Mouse (Mus musculus) forebrain, embryonic 12.5 days (tissue): ENCODE measurements around the gene Vcp. TPM values are rescaled to one million over a fixed set of nuclear protein-coding genes. Genes with fewer than 3 reads are reported as not detected.

Source experiments
- ATAC-seq: fragments of 200-750 bp; cut with Nextera tagmentation; 2 replicates; pipeline ENCODE4 v1.8.0; 2017; ENCODE audit warnings: moderate TSS enrichment; ENCODE audit not compliant: low FRiP score
- H3K27ac ChIP-seq: fragments of 300-500 bp; sonication (generic); 2 replicates; pipeline ENCODE4 v1.5.1; 2016; ENCODE audit warnings: mild to moderate bottlenecking
- H3K27me3 ChIP-seq: fragments of 300-500 bp; sonication (generic); 2 replicates; pipeline ENCODE4 v1.6.1; 2016; ENCODE audit warnings: mild to moderate bottlenecking
- H3K36me3 ChIP-seq: fragments of 300-500 bp; sonication (generic); replicated peaks from 2 replicates; pipeline ENCODE4 v1.6.1; 2016; ENCODE audit warnings: mild to moderate bottlenecking
- H3K4me1 ChIP-seq: fragments of 300-500 bp; sonication (generic); 2 replicates; pipeline ENCODE4 v1.6.1; 2016
- H3K4me2 ChIP-seq: fragments of 300-500 bp; sonication (generic); 2 replicates; pipeline ENCODE4 v1.6.1; 2016; ENCODE audit warnings: mild to moderate bottlenecking, moderate library complexity
- H3K4me3 ChIP-seq: fragments of 300-500 bp; sonication (generic); replicated peaks from 2 replicates; pipeline ENCODE4 v1.5.1; 2016; ENCODE audit warnings: mild to moderate bottlenecking
- H3K9ac ChIP-seq: fragments of 300-500 bp; sonication (generic); 2 replicates; pipeline ENCODE4 v1.6.1; 2016; ENCODE audit warnings: mild to moderate bottlenecking
- H3K9me3 ChIP-seq: fragments of 300-500 bp; sonication (generic); 2 replicates; pipeline ENCODE4 v1.6.1; 2016
- WGBS: fragments of 180-500 bp; shearing (Covaris S2); methylation state at CpG from one replicate; pipeline ENCODE4 v1.1.7; 2016; 5-methylcytosine and 5-hydroxymethylcytosine counted together
- polyA plus RNA-seq: library from polyadenylated mRNA; unstranded; fragments of >200 nt; fragmentation: Nextera tagmentation; extraction: Ambion mirVana; gene quantifications from 2 replicates; pipeline ENCODE4 v1.2.1, GENCODE M21; 2016

Vcp gene
- polyA plus RNA-seq, 1 experiment from 2014 or later, result 640 TPM

DNA sequence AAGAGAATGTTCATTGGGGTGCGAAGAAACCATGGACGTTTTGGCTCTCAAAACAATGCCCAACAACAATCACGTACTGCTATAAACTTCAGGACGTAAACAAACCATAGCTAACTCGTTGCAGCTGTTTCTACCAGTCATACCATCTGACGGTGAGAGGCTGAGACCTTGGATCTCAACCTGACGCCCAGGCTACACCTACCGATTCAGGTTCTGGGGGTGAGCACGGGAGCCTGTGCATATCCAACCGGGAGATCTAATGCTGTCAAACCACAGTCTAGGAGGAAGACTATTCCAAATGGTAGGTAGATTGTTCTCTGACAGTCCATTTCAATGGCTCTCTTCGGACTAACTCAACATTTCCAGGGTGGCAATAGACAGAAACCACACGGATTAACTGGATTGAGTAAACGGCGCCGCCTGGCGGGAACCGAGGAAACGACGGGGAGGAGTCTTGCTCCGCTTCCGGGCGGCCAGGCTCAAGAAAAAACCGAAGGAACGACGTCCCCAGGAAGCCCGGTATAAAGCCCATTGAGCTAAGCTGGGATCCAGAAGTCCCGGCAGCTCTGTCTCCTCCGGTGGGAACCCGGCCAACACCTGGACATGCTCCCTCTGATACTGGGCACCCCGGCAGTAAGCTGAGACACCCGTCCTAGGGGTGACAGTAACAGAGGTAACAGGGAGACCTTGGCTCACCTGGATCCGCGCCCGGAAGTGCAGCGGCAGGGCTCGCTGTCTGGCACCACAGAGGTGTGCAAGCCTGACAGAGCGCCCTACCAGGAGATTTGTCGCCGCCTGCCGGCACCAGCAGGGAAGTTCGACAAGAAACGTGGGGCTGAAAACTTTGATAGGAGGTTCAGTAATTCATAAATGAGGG, 25.0 kb upstream of the Vcp start, which contains the start of gene Pigo:
Pigo (minus strand) TSS at position 736 of the 877 bp plus-strand sequence.
- Histone ChIP-seq H3K4me1 (peaks cover 27% of the 10 kb centered on the region), H3K27ac (peak within 1 kb of the TSS; percentile 89), H3K36me3 (peaks cover 71% of the 10 kb centered on the region), H3K4me2 (peak within 1 kb of the TSS; percentile 71), H3K9me3 (no peaks in the 10 kb centered on the region), H3K4me3 (peak within 1 kb of the TSS; percentile 58), H3K9ac (peak within 1 kb of the TSS; percentile 62), H3K27me3 (no peaks in the 10 kb centered on the region)
- 9% methylated on average over 42 of the region's 42 CpGs for WGBS
- ATAC-seq, result peak; percentile 91

GRCm38 (mm10) chr4:43024673-43025072, 24.4 kb upstream of the Vcp start:
- peaks cover 20% of the 10 kb centered on the region for H3K4me1 ChIP-seq
- H3K9ac ChIP-seq, result peak overlapping the region; percentile 62
- no peaks in the 10 kb centered on the region for H3K27me3 ChIP-seq
- ATAC-seq, result no peak
- H3K4me3 ChIP-seq, result peak overlapping the region; percentile 58
- 85% methylated on average over 14 of the region's 14 CpGs for WGBS
- H3K36me3 ChIP-seq, result peaks cover 74% of the 10 kb centered on the region
- peak overlapping the region; percentile 89; the same call in 1 of the 2 replicates for H3K27ac ChIP-seq
- H3K4me2 ChIP-seq, result peak overlapping the region; percentile 71
- H3K9me3 ChIP-seq, result no peaks in the 10 kb centered on the region

- Histone ChIP-seq H3K36me3 (peaks cover 74% of the 10 kb centered on the region), H3K9ac (no peak overlapping the region), H3K4me1 (peaks cover 16% of the 10 kb centered on the region), H3K9me3 (no peaks in the 10 kb centered on the region), H3K27me3 (no peaks in the 10 kb centered on the region), H3K4me3 (no peak overlapping the region), H3K4me2 (no peak overlapping the region), H3K27ac (no peak overlapping the region)
- 65% methylated on average over 17 of the region's 17 CpGs for WGBS
- no peak for ATAC-seq
Observed at GRCm38 (mm10) chr4:43021341-43021740, 21.0 kb upstream of the Vcp start.

GRCm38 (mm10) chr4:43020876-43021275, 20.6 kb upstream of the Vcp start:
- H3K36me3 ChIP-seq, result peaks cover 74% of the 10 kb centered on the region

GRCm38 (mm10) chr4:43019641-43020465, 19.5 kb upstream of the Vcp start:
- Histone ChIP-seq H3K9me3 (no peaks in the 10 kb centered on the region), H3K27me3 (no peaks in the 10 kb centered on the region), H3K4me3 (no peak overlapping the region), H3K9ac (no peak overlapping the region), H3K27ac (no peak overlapping the region), H3K36me3 (peaks cover 74% of the 10 kb centered on the region), H3K4me1 (peaks cover 11% of the 10 kb centered on the region), H3K4me2 (no peak overlapping the region)
- no peak for ATAC-seq
- WGBS, result 95% methylated on average over 23 of the region's 23 CpGs

More at GRCm38 (mm10) chr4:43020876-43021275, 20.6 kb upstream of the Vcp start:
- ATAC-seq, result no peak
- H3K27ac ChIP-seq, result no peak overlapping the region
- 83% methylated on average over 16 of the region's 16 CpGs for WGBS
- H3K4me2 ChIP-seq, result no peak overlapping the region
- H3K27me3 ChIP-seq, result no peaks in the 10 kb centered on the region
- no peak overlapping the region for H3K4me3 ChIP-seq
- no peaks in the 10 kb centered on the region for H3K9me3 ChIP-seq
- no peak overlapping the region for H3K9ac ChIP-seq
- peaks cover 16% of the 10 kb centered on the region for H3K4me1 ChIP-seq

DNA sequence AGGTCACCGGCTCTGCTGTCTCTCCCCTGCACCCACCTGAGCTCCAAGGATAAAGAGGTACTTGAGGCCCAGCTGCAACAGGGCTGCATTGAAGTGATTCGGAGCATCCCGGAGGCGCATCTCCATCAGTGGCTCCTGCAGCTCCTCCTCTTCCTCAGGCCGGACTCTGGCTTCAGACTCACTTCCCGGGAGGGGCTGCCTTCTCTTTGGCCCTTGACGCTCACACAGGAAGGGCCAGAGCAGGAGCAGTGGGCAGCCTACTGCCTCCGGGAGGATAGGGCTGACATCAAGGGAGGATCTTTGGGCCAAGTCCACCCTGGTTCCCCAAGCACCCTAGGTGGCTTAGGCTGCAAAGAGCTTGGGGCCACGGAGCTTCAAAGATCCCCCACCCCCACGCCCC, 18.9 kb upstream of the Vcp start:
- peaks cover 74% of the 10 kb centered on the region for H3K36me3 ChIP-seq
- H3K4me3 ChIP-seq, result no peak overlapping the region
- ATAC-seq, result no peak
- H3K27me3 ChIP-seq, result no peaks in the 10 kb centered on the region
- no peaks in the 10 kb centered on the region for H3K9me3 ChIP-seq
- WGBS, result 94% methylated on average over 10 of the region's 10 CpGs
- H3K4me2 ChIP-seq, result no peak overlapping the region
- no peak overlapping the region for H3K27ac ChIP-seq
- peaks cover 4% of the 10 kb centered on the region; the same call in 1 of the 2 replicates for H3K4me1 ChIP-seq
- no peak overlapping the region for H3K9ac ChIP-seq

- no peak overlapping the region for H3K4me2 ChIP-seq
- peaks cover 65% of the 10 kb centered on the region for H3K36me3 ChIP-seq
- 92% methylated on average over 4 of the region's 4 CpGs for WGBS
- H3K9ac ChIP-seq, result no peak overlapping the region
- no peak overlapping the region for H3K4me3 ChIP-seq
- no peaks in the 10 kb centered on the region for H3K4me1 ChIP-seq
- no peak overlapping the region for H3K27ac ChIP-seq
- no peaks in the 10 kb centered on the region for H3K9me3 ChIP-seq
- H3K27me3 ChIP-seq, result no peaks in the 10 kb centered on the region
- ATAC-seq, result no peak
Observed at GRCm38 (mm10) chr4:43018156-43018555, 17.8 kb upstream of the Vcp start.

DNA sequence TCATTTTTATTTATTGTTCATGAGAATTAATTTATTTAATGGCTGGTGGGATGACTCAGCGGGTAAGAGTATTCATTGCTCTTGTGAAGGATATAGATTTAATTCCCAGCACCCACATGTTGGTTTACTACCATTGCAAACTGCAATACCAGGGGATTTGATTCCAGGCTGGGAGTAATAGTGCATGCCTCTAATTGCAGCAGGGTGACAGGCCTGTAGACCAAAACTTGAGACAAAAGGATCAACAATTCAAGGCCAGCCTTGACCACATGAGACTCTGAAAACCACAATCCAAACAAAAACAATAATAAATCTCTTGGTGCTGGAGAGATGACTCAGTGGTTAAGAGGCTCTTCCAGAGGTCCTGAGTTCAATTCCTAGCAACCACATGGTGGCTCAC, 11.8 kb upstream of the Vcp start:
- H3K27ac ChIP-seq, result no peak overlapping the region
- peaks cover 14% of the 10 kb centered on the region for H3K4me1 ChIP-seq
- H3K36me3 ChIP-seq, result peaks cover 6% of the 10 kb centered on the region
- WGBS, result 97% methylated on average over 1 of the region's 1 CpGs
- H3K4me3 ChIP-seq, result no peak overlapping the region
- no peaks in the 10 kb centered on the region for H3K9me3 ChIP-seq
- no peak for ATAC-seq
- no peak overlapping the region for H3K4me2 ChIP-seq
- H3K9ac ChIP-seq, result no peak overlapping the region
- H3K27me3 ChIP-seq, result no peaks in the 10 kb centered on the region

GRCm38 (mm10) chr4:43010161-43011038, 10.1 kb upstream of the Vcp start, which contains the start of gene Fancg:
Fancg (minus strand) TSS chr4:43010506.
- no peaks in the 10 kb centered on the region for H3K27me3 ChIP-seq
- peaks cover 14% of the 10 kb centered on the region for H3K4me1 ChIP-seq
- peak within 1 kb of the TSS; percentile 75 for H3K9ac ChIP-seq
- under 1% methylated on average over 37 of the region's 37 CpGs for WGBS
- peak; percentile 95 for ATAC-seq
- H3K4me2 ChIP-seq, result peak within 1 kb of the TSS; percentile 85
- H3K27ac ChIP-seq, result peak within 1 kb of the TSS; percentile 61; the same call in 1 of the 2 replicates
- no peaks in the 10 kb centered on the region for H3K9me3 ChIP-seq
- H3K36me3 ChIP-seq, result peaks cover 6% of the 10 kb centered on the region; the same call in 1 of the 2 replicates
- peak within 1 kb of the TSS; percentile 70 for H3K4me3 ChIP-seq

- Histone ChIP-seq H3K36me3 (peaks cover 22% of the 10 kb centered on the region), H3K27ac (no peak overlapping the region), H3K4me3 (no peak overlapping the region), H3K4me1 (peaks cover 14% of the 10 kb centered on the region), H3K4me2 (no peak overlapping the region), H3K9me3 (no peaks in the 10 kb centered on the region), H3K27me3 (no peaks in the 10 kb centered on the region), H3K9ac (no peak overlapping the region)
- WGBS, result 71% methylated on average over 2 of the region's 2 CpGs
- ATAC-seq, result no peak
Observed at GRCm38 (mm10) chr4:43005765-43006164, 5.5 kb upstream of the Vcp start.

DNA sequence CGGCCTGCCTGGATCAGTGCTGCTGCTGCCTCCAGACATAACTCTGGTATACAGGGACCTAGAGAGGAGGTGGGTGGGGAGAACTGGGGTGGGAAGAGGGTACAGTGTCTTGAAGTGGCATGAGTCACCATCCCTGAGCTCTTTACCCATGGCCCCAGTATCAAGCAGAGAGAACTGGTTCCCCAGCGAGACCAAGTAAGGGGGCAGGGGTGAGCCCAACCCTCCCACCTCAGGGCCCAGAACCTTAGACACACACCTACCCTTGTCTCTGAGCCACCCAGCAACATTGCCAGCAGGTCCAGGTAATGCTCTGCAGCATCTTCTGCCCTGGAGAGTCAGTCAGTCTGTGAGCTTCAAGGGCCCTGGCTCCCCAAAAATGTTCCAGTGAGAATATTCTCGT, 4.6 kb upstream of the Vcp start:
- Histone ChIP-seq H3K27me3 (no peaks in the 10 kb centered on the region), H3K36me3 (peaks cover 22% of the 10 kb centered on the region), H3K9ac (no peak overlapping the region), H3K4me3 (no peak overlapping the region), H3K4me1 (peaks cover 14% of the 10 kb centered on the region), H3K27ac (no peak overlapping the region), H3K9me3 (no peaks in the 10 kb centered on the region), H3K4me2 (no peak overlapping the region)
- 88% methylated on average over 3 of the region's 3 CpGs for WGBS
- no peak for ATAC-seq
